Mouse (Mus musculus): ENCODE measurements at regions not wholly inside any gene's neighbourhood (a gene's known extent, or its start where the extent isn't known, plus 50 kb on each side); places are given as distances from the start of the nearest gene placed in this dataset.
A peak's percentile ranks its signal among the peaks of the same experiment; 100 is the strongest.

GRCm38 (mm10) chr10:25652742-25653563 is 116.9 kb upstream of the Smlr1 start:
- WGBS, result 46% methylated on average over 16 of the region's 16 CpGs
- Histone ChIP-seq H3K36me3 (ENCODE audit: control insufficient read depth, insufficient read depth, low read length) (no peaks in the 10 kb centered on the region), H3K4me1 (ENCODE audit: control insufficient read depth, insufficient read depth, low read length) (no peaks in the 10 kb centered on the region)

DNA sequence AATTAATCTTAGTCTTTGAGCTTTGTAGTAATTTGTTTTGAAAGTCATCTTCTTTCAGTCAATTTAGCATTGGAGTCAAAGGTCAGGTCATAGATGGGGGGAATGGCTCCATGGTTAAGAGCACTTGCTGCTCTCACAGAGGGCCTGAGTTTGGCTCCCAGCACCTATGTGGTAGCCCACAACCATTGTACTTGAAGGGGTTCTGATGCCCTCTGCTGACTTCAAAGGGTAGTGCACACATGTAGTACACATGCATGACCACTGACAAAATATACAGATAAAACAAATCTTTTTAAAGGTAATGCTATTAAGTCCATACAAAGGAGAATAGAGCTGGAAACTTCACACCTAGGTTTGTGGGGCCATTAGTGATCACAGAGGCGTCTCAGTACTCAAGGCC is 111.7 kb upstream of the Smlr1 start:
- Histone ChIP-seq H3K36me3 (ENCODE audit: control insufficient read depth, insufficient read depth, low read length) (no peaks in the 10 kb centered on the region), H3K27ac (no peak overlapping the region), H3K9ac (ENCODE audit: low read depth, low read length) (no peak overlapping the region), H3K4me1 (ENCODE audit: control insufficient read depth, insufficient read depth, low read length) (no peaks in the 10 kb centered on the region), H3K79me2 (replicated peaks; ENCODE audit: control insufficient read depth, insufficient read depth, low read length) (no peaks in the 10 kb centered on the region), H3K27me3 (ENCODE audit: control insufficient read depth, insufficient read depth, low read length) (no peaks in the 10 kb centered on the region), H3K4me3 (no peak overlapping the region)
- intact Hi-C loops (cut with DNase I), result no loop called here
- no peak for DNase-seq
- WGBS, result 70% methylated on average over 1 of the region's 1 CpGs
- TF ChIP-seq POLR2A (IDR thresholded peaks at IDR 0.05; ENCODE audit: insufficient read depth, low read depth, low read length) (no peak), CTCF (IDR thresholded peaks at IDR 0.05) (no peak), EP300 (IDR thresholded peaks at IDR 0.05; ENCODE audit: insufficient read depth, low read depth, low read length) (no peak)

More at GRCm38 (mm10) chr10:25652742-25653563, 116.9 kb upstream of the Smlr1 start:
- Histone ChIP-seq H3K79me2 (replicated peaks; ENCODE audit: control insufficient read depth, insufficient read depth, low read length) (no peaks in the 10 kb centered on the region), H3K9ac (ENCODE audit: low read depth, low read length) (no peak overlapping the region), H3K27me3 (ENCODE audit: control insufficient read depth, insufficient read depth, low read length) (no peaks in the 10 kb centered on the region), H3K4me3 (no peak overlapping the region), H3K27ac (no peak overlapping the region)
- TF ChIP-seq POLR2A (IDR thresholded peaks at IDR 0.05; ENCODE audit: insufficient read depth, low read depth, low read length), result no peak
- no peak for TF ChIP-seq EP300 (IDR thresholded peaks at IDR 0.05; ENCODE audit: insufficient read depth, low read depth, low read length)
- no peak for TF ChIP-seq CTCF (IDR thresholded peaks at IDR 0.05)
- intact Hi-C loops (cut with DNase I), result no loop called here
- peak in 1 of 2 experiments; percentile 12 for DNase-seq

DNA sequence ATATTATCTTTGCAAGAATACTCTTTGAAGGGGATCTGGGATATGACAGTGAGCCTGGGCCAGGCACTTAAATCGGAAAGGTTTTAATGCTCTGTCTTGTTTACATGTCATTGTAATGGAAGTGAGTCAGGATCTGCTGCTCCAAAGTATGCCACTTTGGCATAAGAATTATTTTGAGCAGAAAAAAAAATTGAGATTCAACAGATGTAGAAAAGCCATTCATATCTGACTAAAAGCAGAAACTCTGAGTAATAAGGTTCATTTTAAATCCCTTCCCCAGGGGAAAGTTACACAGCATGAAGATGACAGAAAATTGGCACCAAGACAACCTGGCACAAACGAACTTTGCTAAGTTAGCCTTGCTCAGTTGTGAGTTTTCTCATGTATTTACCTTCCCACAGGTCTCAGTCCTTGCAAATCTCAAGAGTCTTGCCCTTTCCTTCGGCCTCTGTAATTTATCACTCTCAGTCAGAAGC is 107.5 kb upstream of the Smlr1 start:
- no peaks in the 10 kb centered on the region for H3K4me1 ChIP-seq (ENCODE audit: control insufficient read depth, insufficient read depth, low read length)
- no peak for TF ChIP-seq POLR2A (IDR thresholded peaks at IDR 0.05; ENCODE audit: insufficient read depth, low read depth, low read length)
- no peak overlapping the region for H3K4me3 ChIP-seq
- H3K36me3 ChIP-seq (ENCODE audit: control insufficient read depth, insufficient read depth, low read length), result no peaks in the 10 kb centered on the region
- no peaks in the 10 kb centered on the region for H3K79me2 ChIP-seq (replicated peaks; ENCODE audit: control insufficient read depth, insufficient read depth, low read length)
- intact Hi-C loops (cut with DNase I), result no loop called here
- H3K9ac ChIP-seq (ENCODE audit: low read depth, low read length), result no peak overlapping the region
- H3K27ac ChIP-seq, result no peak overlapping the region
- no peaks in the 10 kb centered on the region for H3K27me3 ChIP-seq (ENCODE audit: control insufficient read depth, insufficient read depth, low read length)
- no peak for DNase-seq
- 33% methylated on average over 3 of the region's 3 CpGs for WGBS

DNA sequence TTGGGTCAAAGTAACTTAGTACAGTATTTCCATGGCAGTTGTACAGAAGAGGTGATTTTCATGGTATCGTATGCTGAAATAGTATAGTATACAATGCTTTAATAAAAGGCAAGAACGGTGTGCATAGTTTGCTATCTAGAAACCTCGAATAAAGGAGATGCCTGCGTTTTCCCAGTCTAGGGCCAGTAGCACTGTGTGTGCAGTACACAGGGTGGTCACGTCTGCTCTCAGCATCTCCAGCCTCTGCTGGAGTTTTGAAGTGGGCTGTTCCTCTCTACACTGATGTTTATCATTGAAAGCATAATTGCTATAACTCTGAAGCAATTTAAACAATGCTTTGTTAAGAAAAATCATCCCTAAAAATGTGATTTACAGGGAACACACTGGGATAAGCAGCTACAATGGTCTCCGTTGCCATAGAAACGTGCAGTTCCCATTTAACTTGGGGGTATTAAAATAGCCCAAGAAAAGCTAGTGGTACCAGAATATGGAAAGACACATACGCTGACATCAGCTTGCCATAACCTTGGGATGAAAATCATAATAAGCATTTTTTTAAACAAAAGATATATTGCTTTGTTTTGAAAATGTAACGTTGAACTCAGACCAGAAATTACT is 106.1 kb upstream of the Smlr1 start:
- no peaks in the 10 kb centered on the region for H3K4me1 ChIP-seq (ENCODE audit: control insufficient read depth, insufficient read depth, low read length)
- no peak overlapping the region for H3K27ac ChIP-seq
- H3K4me3 ChIP-seq, result no peak overlapping the region
- intact Hi-C loops (cut with DNase I), result no loop called here
- no peak overlapping the region for H3K9ac ChIP-seq (ENCODE audit: low read depth, low read length)
- no peaks in the 10 kb centered on the region for H3K79me2 ChIP-seq (replicated peaks; ENCODE audit: control insufficient read depth, insufficient read depth, low read length)
- DNase-seq, result no peak
- no peaks in the 10 kb centered on the region for H3K27me3 ChIP-seq (ENCODE audit: control insufficient read depth, insufficient read depth, low read length)
- TF ChIP-seq CTCF (IDR thresholded peaks at IDR 0.05) (no peak), EP300 (IDR thresholded peaks at IDR 0.05; ENCODE audit: insufficient read depth, low read depth, low read length) (no peak), POLR2A (IDR thresholded peaks at IDR 0.05; ENCODE audit: insufficient read depth, low read depth, low read length) (no peak)
- WGBS, result 85% methylated on average over 9 of the region's 9 CpGs
- no peaks in the 10 kb centered on the region for H3K36me3 ChIP-seq (ENCODE audit: control insufficient read depth, insufficient read depth, low read length)

GRCm38 (mm10) chr10:25633058-25633614 is 97.1 kb upstream of the Smlr1 start:
- intact Hi-C loops (cut with DNase I), result no loop called here
- Histone ChIP-seq H3K9ac (ENCODE audit: low read depth, low read length) (no peak overlapping the region), H3K36me3 (ENCODE audit: control insufficient read depth, insufficient read depth, low read length) (no peaks in the 10 kb centered on the region), H3K79me2 (replicated peaks; ENCODE audit: control insufficient read depth, insufficient read depth, low read length) (no peaks in the 10 kb centered on the region), H3K4me3 (no peak overlapping the region), H3K4me1 (ENCODE audit: control insufficient read depth, insufficient read depth, low read length) (no peaks in the 10 kb centered on the region), H3K27me3 (ENCODE audit: control insufficient read depth, insufficient read depth, low read length) (no peaks in the 10 kb centered on the region), H3K27ac (no peak overlapping the region)
- DNase-seq, result no peak
- TF ChIP-seq EP300 (IDR thresholded peaks at IDR 0.05; ENCODE audit: insufficient read depth, low read depth, low read length), result no peak
- no peak for TF ChIP-seq POLR2A (IDR thresholded peaks at IDR 0.05; ENCODE audit: insufficient read depth, low read depth, low read length)
- WGBS, result 77% methylated on average over 4 of the region's 4 CpGs

DNA sequence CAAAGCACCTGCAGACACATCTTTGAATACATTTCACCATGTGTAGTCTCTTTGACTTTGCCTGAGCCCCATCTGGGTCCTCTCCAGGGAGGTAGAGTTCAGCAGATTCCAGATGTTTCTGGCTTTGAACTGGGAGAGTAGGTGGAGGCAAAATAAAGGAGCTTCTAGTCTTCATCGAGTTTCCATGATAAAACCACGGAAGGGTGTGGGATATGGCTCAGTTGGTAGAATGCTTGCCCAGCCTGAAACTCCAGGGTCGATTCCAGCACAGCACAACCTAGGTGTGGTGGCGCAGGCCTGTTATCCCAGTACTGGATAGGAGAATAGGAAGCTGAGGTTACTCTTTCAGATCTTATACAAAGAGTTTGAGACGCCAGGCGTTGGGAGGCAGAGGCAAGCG is 96.2 kb upstream of the Smlr1 start:
- DNase-seq, result no peak
- intact Hi-C loops (cut with DNase I), result no loop called here
- WGBS, result 84% methylated on average over 7 of the region's 7 CpGs

More for the DNA sequence above, 96.2 kb upstream of the Smlr1 start:
- H3K27me3 ChIP-seq (ENCODE audit: control insufficient read depth, insufficient read depth, low read length), result no peaks in the 10 kb centered on the region
- no peaks in the 10 kb centered on the region for H3K36me3 ChIP-seq (ENCODE audit: control insufficient read depth, insufficient read depth, low read length)
- TF ChIP-seq POLR2A (IDR thresholded peaks at IDR 0.05; ENCODE audit: insufficient read depth, low read depth, low read length) (no peak), CTCF (IDR thresholded peaks at IDR 0.05) (no peak), EP300 (IDR thresholded peaks at IDR 0.05; ENCODE audit: insufficient read depth, low read depth, low read length) (no peak)
- no peaks in the 10 kb centered on the region for H3K4me1 ChIP-seq (ENCODE audit: control insufficient read depth, insufficient read depth, low read length)
- no peak overlapping the region for H3K4me3 ChIP-seq
- no peak overlapping the region for H3K27ac ChIP-seq
- no peak overlapping the region for H3K9ac ChIP-seq (ENCODE audit: low read depth, low read length)
- H3K79me2 ChIP-seq (replicated peaks; ENCODE audit: control insufficient read depth, insufficient read depth, low read length), result no peaks in the 10 kb centered on the region
